Mouse (Mus musculus) kidney, embryonic 16.5 days (tissue): ENCODE data around the gene Mfsd7a. TPM values are rescaled to one million over a fixed set of nuclear protein-coding genes. Genes with fewer than 3 reads are reported as not detected.
"Not testable (repeated sequence)": the region's sequence is repeated elsewhere in the genome, so short reads cannot be mapped to it uniquely, and the experiment has no call there.

Experiments used
- ATAC-seq: fragments of 200-750 bp; cut with Nextera tagmentation; 2 replicates; pipeline ENCODE4 v1.8.0; 2017; ENCODE audit warnings: moderate TSS enrichment; ENCODE audit not compliant: low FRiP score, low TSS enrichment
- H3K27ac ChIP-seq: fragments of 300-500 bp; sonication (generic); 2 replicates; pipeline ENCODE4 v1.5.1; 2014; ENCODE audit warnings: low read length
- H3K27me3 ChIP-seq: fragments of 300-500 bp; sonication (generic); 2 replicates; pipeline ENCODE4 v1.6.1; 2014; ENCODE audit warnings: low read length, control low read depth, mixed read lengths; ENCODE audit not compliant: insufficient read depth
- H3K36me3 ChIP-seq: fragments of 300-500 bp; sonication (generic); 2 replicates; pipeline ENCODE4 v1.6.1; 2014; ENCODE audit warnings: low read length, control low read depth, mixed read lengths; ENCODE audit not compliant: insufficient read depth
- H3K4me1 ChIP-seq: fragments of 300-500 bp; sonication (generic); 2 replicates; pipeline ENCODE4 v1.6.1; 2014; ENCODE audit warnings: low read length, control low read depth, mixed read lengths; ENCODE audit not compliant: insufficient read depth
- H3K4me2 ChIP-seq: fragments of 300-500 bp; sonication (generic); replicated peaks from 2 replicates; pipeline ENCODE4 v1.6.1; 2014; ENCODE audit warnings: low read depth, low read length
- H3K4me3 ChIP-seq: fragments of 300-500 bp; sonication (generic); 2 replicates; pipeline ENCODE4 v1.5.1; 2014; ENCODE audit warnings: mild to moderate bottlenecking, low read length
- H3K9ac ChIP-seq: fragments of 300-500 bp; sonication (generic); replicated peaks from 2 replicates; pipeline ENCODE4 v1.6.1; 2014; ENCODE audit warnings: low read length
- H3K9me3 ChIP-seq: fragments of 300-500 bp; sonication (generic); 2 replicates; pipeline ENCODE4 v1.6.1; 2016; ENCODE audit warnings: low read length, control low read depth
- WGBS: fragments of 180-500 bp; shearing (Covaris S2); extraction: QIAGEN DNeasy Blood & Tissue Kit; methylation state at CpG from one replicate; pipeline ENCODE4 v1.1.7; 2014; 5-methylcytosine and 5-hydroxymethylcytosine counted together
- polyA plus RNA-seq: library from polyadenylated mRNA; unstranded; fragments of >200 nt; fragmentation: Nextera tagmentation; extraction: Ambion mirVana; gene quantifications from 2 replicates; pipeline ENCODE4 v1.2.1, GENCODE M21; 2015

Mfsd7a gene
- polyA plus RNA-seq, result 0.37 and 0.40 TPM in 2 replicates

DNA sequence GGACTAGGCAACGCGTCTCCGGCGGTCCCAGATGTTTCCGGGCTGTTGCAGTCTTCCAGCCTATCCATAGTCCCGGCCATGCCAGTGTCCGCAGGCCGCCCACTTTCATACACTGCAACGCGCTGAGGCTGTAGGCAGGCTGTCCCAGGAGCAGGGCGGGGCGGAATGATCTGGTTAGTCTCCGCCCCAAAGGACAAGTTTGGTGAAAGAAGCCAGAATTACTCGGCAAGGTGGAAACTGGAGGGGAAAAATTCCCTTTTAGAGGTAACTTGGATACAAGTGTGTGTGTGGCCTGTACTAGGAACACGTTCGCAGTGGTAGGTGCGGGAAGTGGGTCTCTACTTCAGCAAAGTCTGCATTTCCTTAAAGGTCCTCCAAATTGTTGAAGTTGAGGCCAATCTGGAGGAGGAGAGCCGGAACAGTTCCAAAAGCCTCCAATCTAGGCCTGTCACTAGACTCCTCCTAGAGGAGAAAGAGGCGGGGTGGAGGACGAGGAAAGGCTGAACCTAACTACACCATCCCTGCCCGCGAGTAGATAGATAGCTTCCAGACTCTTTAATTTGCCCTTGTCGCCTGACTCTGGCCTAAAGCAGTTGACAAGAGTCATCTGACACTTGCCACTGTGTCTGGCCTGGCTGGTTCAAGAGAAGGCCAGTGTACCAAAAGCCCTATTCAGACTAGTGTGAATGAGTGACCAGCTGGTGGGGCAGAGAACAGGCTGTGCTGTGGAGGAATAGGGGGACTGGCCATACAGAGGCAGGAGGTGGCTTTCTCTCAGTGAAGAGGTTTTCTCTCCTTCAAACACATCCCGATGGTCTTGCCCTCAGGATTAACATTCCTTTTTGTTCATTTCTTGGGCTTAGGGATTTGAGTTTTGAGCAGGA, at the start of gene Mfsd7a:
Gene Mfsd7a (minus strand): TSS at position 107 of the 884 bp plus-strand sequence.
- Histone ChIP-seq H3K4me2 (peak within 1 kb of the TSS; percentile 79), H3K4me3 (peak within 1 kb of the TSS; percentile 47), H3K4me1 (peaks cover 12% of the 10 kb centered on the region), H3K9me3 (no peaks in the 10 kb centered on the region), H3K27me3 (peaks cover 2% of the 10 kb centered on the region; the same call in 1 of the 2 replicates), H3K9ac (peak within 1 kb of the TSS; percentile 63), H3K36me3 (no peaks in the 10 kb centered on the region), H3K27ac (peak within 1 kb of the TSS; percentile 54; the same call in 1 of the 2 replicates)
- 6% methylated on average over 24 of the region's 24 CpGs for WGBS
- peak; percentile 98 for ATAC-seq

DNA sequence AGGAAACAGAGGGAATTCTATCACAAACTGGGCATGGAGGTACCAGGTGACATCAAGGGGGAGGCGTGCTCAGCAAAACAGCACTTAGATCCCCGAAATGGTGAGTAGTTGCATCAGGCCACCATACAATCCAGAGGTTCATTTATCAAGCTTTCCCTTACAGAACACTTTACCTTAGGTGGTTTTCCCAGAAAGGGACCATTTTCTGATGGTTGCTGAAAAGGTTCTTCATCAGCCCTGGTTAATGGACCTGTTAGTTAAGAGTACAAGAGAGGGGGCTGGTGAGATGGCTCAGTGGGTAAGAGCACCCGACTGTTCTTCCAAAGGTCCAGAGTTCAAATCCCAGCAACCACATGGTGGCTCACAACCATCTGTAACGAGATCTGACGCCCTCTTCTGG, 37.5 kb upstream of the Mfsd7a start:
- not testable (repeated sequence) for H3K4me1 ChIP-seq, H3K9me3 ChIP-seq, ATAC-seq, H3K27ac ChIP-seq, H3K4me3 ChIP-seq, H3K27me3 ChIP-seq, H3K9ac ChIP-seq, H3K4me2 ChIP-seq
- WGBS, result 91% methylated on average over 4 of the region's 5 CpGs
- peaks cover 45% of the 10 kb centered on the region for H3K36me3 ChIP-seq

DNA sequence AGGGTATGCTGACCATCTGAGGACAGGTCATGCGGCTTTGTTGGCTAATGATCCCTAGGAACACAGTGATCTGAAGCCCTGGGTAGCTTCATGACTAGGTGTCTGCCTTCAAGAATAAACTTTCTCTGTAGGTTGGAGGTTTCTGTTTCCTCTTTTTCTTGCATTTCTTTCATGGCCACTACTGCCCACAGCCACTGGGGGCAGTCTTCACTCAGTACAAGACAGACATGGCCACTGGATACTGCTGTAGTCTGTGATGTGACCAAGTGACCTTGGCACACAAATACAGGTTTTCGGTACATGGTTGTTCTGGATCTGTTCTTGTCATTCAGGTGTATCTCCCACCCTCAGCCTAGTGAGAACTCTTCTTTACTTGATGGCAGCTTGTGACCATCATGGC, 36.5 kb upstream of the Mfsd7a start:
- H3K27ac ChIP-seq, result no peak overlapping the region
- H3K9me3 ChIP-seq, result no peaks in the 10 kb centered on the region
- no peak overlapping the region for H3K9ac ChIP-seq
- peaks cover 39% of the 10 kb centered on the region for H3K36me3 ChIP-seq
- H3K4me2 ChIP-seq, result no peak overlapping the region
- WGBS, result 92% methylated on average over 2 of the region's 2 CpGs
- no peak overlapping the region for H3K4me3 ChIP-seq
- no peak for ATAC-seq
- no peaks in the 10 kb centered on the region for H3K27me3 ChIP-seq
- no peaks in the 10 kb centered on the region for H3K4me1 ChIP-seq

DNA sequence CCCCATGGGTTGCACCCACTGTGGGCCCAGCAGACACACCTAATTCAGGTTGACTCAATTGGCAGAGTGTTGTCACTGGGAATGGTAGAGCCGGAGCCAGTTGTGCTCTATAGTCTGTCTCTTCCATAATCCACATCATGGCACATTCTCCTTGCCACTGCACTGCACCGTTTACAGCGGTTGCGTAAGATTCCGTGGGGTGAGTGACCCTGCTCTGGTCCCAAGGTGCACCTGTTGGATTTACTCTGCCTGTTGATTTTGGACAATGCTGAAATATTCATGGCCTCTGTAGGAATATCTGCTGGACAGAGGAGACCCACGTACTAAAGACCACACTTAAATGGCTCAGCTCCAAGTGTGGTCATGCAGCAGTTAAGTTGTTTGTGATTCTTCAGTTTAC, 34.3 kb upstream of the Mfsd7a start:
- H3K27me3 ChIP-seq, result no peaks in the 10 kb centered on the region
- no peak overlapping the region for H3K9ac ChIP-seq
- no peaks in the 10 kb centered on the region for H3K9me3 ChIP-seq
- H3K27ac ChIP-seq, result no peak overlapping the region
- no peaks in the 10 kb centered on the region for H3K4me1 ChIP-seq
- 85% methylated on average over 6 of the region's 6 CpGs for WGBS
- H3K4me2 ChIP-seq, result no peak overlapping the region
- H3K36me3 ChIP-seq, result peaks cover 30% of the 10 kb centered on the region
- ATAC-seq, result no peak
- H3K4me3 ChIP-seq, result no peak overlapping the region

DNA sequence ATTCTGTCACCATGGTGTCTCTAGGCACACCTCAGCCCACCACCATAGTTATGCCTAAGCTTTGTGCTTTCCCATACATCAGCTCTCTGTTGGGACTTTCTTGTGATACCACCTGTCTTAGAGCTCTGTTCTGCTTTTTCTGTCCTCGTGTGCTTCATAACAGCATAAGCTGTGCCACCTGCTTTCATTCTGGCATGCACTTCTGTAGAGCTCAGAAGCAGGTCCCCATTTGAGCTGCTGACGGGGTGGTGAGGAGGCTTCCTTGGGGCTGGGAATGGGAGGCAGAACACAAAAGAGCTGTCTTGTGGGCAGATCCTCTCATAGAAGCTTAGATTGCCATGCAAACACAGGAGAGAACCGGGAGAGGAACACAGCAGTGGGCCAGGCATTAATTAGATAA, 27.3 kb upstream of the Mfsd7a start:
- H3K4me3 ChIP-seq, result no peak overlapping the region
- H3K27me3 ChIP-seq, result no peaks in the 10 kb centered on the region
- H3K27ac ChIP-seq, result no peak overlapping the region
- H3K36me3 ChIP-seq, result peaks cover 65% of the 10 kb centered on the region
- H3K4me1 ChIP-seq, result no peaks in the 10 kb centered on the region
- ATAC-seq, result no peak
- no peaks in the 10 kb centered on the region for H3K9me3 ChIP-seq
- WGBS, result 93% methylated on average over 3 of the region's 3 CpGs
- no peak overlapping the region for H3K4me2 ChIP-seq
- H3K9ac ChIP-seq, result no peak overlapping the region

DNA sequence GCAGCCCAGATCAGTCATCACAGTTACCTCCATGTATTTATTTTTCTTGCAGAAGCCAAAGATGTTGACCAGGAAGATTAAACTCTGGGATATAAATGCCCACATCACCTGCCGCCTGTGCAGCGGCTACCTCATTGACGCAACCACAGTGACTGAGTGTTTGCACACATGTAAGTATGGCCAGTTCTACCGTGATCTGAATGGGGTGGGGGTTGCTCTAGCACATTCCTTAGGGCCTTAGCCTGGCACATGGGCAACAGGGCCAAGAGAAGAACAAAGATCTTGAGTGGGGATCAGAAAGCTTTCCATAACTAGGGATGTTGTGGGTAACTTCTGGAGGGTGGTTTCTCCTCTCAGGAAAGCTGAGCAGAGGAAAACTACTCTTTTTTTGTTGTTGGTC, 25.0 kb upstream of the Mfsd7a start:
- H3K4me1 ChIP-seq, result no peaks in the 10 kb centered on the region
- H3K27ac ChIP-seq, result no peak overlapping the region
- WGBS, result 92% methylated on average over 4 of the region's 4 CpGs
- H3K9me3 ChIP-seq, result no peaks in the 10 kb centered on the region
- H3K4me3 ChIP-seq, result no peak overlapping the region
- peaks cover 59% of the 10 kb centered on the region for H3K36me3 ChIP-seq
- no peak for ATAC-seq
- H3K27me3 ChIP-seq, result no peaks in the 10 kb centered on the region
- H3K9ac ChIP-seq, result no peak overlapping the region
- no peak overlapping the region for H3K4me2 ChIP-seq

DNA sequence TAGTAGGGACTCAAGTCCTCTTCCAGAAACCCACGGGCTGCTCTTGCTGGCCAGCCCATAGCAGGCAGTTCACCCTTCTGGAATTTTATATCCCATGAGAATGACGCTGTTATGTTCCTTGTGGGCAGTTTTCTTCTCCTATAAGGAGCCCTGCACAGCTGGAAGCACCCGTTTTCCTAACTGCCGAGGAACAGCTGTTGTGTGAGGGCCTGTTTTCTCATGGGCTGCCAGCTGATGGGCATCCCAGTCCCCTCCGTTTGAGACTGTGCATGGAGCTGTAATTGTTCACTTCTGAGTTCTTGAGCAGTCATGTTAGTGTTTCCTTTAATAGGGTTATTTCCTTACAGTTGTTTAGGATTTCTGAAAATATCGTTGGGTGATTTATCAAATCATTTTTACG, 20.9 kb upstream of the Mfsd7a start:
- Histone ChIP-seq H3K4me2 (no peak overlapping the region), H3K36me3 (peaks cover 24% of the 10 kb centered on the region), H3K27ac (no peak overlapping the region), H3K4me3 (no peak overlapping the region), H3K27me3 (no peaks in the 10 kb centered on the region), H3K9ac (no peak overlapping the region), H3K4me1 (peaks cover 3% of the 10 kb centered on the region; the same call in 1 of the 2 replicates), H3K9me3 (no peaks in the 10 kb centered on the region)
- WGBS, result 71% methylated on average over 7 of the region's 7 CpGs
- ATAC-seq, result no peak

DNA sequence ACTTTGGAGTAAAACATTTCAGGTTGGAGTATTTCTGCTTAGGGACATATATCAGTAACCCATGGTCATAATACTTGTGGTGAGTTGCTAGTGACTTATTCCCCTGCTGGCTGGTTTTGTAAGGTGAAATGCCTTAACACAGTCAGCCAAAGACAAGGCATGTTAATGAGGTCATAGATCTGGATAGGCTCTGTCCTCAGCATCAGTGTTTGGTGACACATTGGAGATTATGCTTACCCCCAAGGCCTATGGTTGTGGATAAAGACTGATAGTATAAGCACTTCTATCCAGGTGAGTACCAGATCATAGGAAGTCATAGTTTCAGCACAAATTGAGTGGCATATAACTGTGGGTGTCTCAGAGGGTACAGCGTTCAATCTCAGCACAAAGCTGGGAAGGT, 18.0 kb upstream of the Mfsd7a start:
- Histone ChIP-seq H3K9ac (no peak overlapping the region), H3K4me3 (no peak overlapping the region), H3K4me2 (no peak overlapping the region), H3K4me1 (peaks cover 25% of the 10 kb centered on the region), H3K36me3 (no peaks in the 10 kb centered on the region), H3K27ac (no peak overlapping the region), H3K9me3 (no peaks in the 10 kb centered on the region), H3K27me3 (no peaks in the 10 kb centered on the region)
- WGBS, result 100% methylated on average over 1 of the region's 1 CpGs
- ATAC-seq, result no peak

DNA sequence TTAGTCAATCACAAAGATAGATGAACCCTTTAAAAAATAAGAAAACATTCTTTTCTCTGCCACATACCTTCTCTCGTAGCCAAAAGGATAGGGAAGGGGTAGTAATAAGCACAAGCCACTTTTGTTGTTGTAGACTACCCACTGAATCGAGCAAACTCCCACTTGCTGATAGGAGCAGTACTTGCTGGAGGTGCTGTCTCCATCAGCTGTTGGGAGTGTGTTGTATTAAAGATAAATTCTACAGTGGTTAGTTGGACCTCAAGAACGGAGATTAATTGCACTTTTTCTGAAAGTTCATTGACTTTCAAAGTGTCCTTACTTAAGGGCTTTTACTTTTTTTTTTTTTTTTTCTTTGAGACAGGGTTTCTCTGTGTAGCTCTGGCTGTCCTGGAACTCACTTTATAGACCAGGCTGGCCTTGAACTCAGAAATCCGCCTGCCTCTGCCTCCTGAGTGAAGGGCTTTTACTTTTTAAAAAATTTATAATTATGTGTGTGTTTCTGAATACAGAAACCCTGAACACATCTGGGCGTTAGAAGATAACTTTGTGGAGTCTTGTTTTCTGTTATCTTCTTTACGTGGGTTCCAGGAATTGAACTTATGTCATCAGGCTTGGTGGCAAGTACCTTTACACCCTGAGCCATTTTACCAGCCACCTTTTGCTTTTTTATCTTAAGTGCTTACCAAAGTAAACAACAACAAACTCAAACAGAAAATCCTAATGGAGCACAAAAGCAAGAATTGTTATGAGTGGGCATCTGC, 16.6 kb upstream of the Mfsd7a start:
- Histone ChIP-seq H3K4me1 (peaks cover 29% of the 10 kb centered on the region), H3K27me3 (no peaks in the 10 kb centered on the region), H3K4me3 (no peak overlapping the region), H3K9me3 (no peaks in the 10 kb centered on the region), H3K27ac (no peak overlapping the region), H3K4me2 (no peak overlapping the region), H3K9ac (no peak overlapping the region), H3K36me3 (no peaks in the 10 kb centered on the region)
- 71% methylated on average over 6 of the region's 6 CpGs for WGBS
- no peak for ATAC-seq

DNA sequence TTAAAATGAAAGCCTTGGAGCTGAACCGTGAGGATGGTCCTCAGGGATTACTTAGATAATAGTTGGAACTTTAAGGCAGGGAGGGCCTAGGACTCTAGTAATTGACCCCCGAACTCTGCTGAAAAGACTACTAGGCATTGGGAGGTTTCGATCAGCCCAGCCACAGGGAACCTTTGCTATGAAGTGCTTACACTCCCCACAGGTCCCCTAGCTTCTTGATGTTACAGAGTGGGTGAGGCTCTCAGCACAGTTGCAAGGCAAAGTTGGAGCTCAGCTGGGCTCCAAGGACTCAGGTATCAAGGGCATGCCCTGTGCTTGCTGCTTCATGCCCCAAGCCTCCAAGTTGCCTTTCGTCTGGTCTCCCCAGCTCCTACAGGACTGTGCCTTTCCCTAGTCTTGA, 13.8 kb upstream of the Mfsd7a start:
- Histone ChIP-seq H3K9ac (peak overlapping the region; percentile 99), H3K27me3 (peaks cover 6% of the 10 kb centered on the region; the same call in 1 of the 2 replicates), H3K4me1 (peaks cover 29% of the 10 kb centered on the region), H3K4me2 (peak overlapping the region; percentile 90), H3K27ac (peak overlapping the region; percentile 40), H3K36me3 (no peaks in the 10 kb centered on the region), H3K9me3 (no peaks in the 10 kb centered on the region), H3K4me3 (peak overlapping the region; percentile 86)
- no peak for ATAC-seq
- 29% methylated on average over 4 of the region's 4 CpGs for WGBS
